Mouse (Mus musculus): Measurements from ENCODE around the gene Slc25a21.

DNA sequence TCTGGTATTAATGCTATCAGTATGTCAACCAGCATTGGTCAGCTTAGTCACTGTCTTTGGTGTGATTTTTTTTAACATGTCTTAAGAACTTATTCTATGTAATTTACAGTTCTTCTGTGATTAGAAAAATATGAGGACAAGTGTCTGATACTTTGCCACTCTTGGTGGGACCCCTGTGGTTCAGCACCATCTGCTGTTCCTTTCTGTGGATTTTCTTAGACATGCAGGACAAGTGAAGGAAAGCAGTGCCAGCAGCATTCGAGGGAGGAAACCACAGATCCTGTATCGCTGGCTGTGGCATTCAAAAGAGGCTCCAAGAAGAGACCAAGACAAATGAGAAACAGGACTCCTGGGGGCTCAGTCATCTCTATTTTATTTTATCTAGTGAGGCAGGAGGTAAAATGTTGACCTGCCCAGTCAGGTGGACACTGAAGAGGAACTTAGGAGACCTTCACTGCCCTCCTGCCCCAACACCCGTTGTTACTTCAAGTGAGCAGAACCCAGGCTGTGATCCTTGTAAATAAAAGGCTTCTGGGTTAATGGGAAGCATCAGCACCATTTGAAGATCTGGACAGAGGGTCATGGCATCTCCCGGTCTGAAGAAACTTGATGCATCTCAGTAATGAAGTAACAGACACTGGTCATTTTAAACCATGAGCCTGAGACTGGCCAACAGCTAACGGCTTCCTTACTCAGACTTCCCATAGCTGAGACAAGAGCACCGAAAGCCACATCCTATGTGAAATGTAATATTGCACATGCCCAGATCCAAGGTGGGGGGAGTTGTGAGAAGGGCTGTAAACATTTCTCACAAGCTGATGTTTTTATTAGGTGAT lies 306.2 kb downstream of the Slc25a21 start:
- TF ChIP-seq CTCF (IDR thresholded peaks at IDR 0.05; ENCODE audit: low read depth, low read length) (no peak), POLR2A (IDR thresholded peaks at IDR 0.05; ENCODE audit: extremely low read depth, insufficient read depth, low read length) (no peak)
